Mouse (Mus musculus) lung, postnatal 0 days (tissue): ENCODE measurements around the gene Chrnb1.

Source experiments
- CTCF ChIP-seq: IDR thresholded peaks from 2 replicates; pipeline ENCODE4 v1.5.1; 2016; ENCODE audit warnings: antibody characterized with exemption, mild to moderate bottlenecking
- EP300 ChIP-seq: IDR thresholded peaks from 2 replicates; pipeline ENCODE4 v1.6.1; 2016; ENCODE audit warnings: antibody characterized with exemption, mild to moderate bottlenecking, control low read depth

GRCm38 (mm10) chr11:69793429-69793828 is 2.3 kb downstream of the Chrnb1 start:
- TF ChIP-seq CTCF (no peak), EP300 (no peak)
